In the genomic region with DNA sequence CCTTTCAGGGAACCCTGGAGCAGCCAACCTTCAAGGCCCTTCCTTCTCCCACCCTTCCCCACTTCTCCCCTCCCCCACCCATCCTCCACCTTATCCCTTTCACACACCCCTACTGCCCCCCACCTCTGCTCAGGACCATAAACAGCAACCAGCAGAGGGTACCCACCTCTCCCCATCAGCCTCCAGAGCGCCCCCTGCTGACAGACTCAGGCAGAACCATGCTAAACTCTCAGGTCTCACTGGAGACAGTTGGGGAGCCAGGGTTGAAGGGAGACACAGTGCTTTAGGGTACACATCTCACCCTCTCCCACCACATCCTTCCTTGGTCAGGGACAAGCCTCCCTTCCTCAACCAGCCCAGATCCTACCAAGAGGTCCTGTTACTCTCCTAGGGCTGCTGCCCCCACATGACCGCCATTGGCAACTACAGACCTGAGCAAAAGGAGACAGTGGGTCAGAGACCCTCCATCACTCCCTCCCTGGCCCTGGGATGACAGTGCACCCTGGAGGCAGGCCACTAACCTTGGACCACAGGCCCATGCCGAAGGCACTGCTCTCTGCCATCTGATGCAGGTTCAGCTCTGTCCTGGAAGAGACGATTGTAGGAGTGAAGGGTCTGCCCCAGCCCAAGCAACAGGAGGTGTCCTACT, we compare ENCODE assay signal across 7 mouse cellular contexts. TPM values are rescaled to one million over a fixed set of nuclear protein-coding genes. Genes with fewer than 3 reads are reported as not detected.
DNase-seq lines count a peak whose midpoint lies in the region; TF ChIP-seq lines count a peak whose summit lies in the region.

No protein-coding gene starts in this region.

- DNase-seq in layer of hippocampus, adult 2 months (ENCODE audit: low spot score in 2 of 2) = peak in 1 of 2 experiments; percentile 71
- no peak for DNase-seq in layer of hippocampus, adult 9-10 months (ENCODE audit: low spot score)
- peak; percentile 55 for DNase-seq in ZHBTc4 (ENCODE audit: low read depth, low spot score)
- no peak for DNase-seq in brain, embryonic 14.5 days (ENCODE audit: low read depth)
- peak; percentile 69 for DNase-seq in heart, postnatal 4 days
- DNase-seq in lung, postnatal 14 days = peak; percentile 69
- DNase-seq in frontal cortex, postnatal 10 days (ENCODE audit: low spot score in 2 of 2) = no peak

- no peak overlapping the region for H3K27ac ChIP-seq in layer of hippocampus, adult 2 months

- TF ChIP-seq CTCF in layer of hippocampus, adult 2 months (conservative IDR thresholded peaks at IDR 0.05) = peak; percentile 80
- TF ChIP-seq CTCF in brain, embryonic 14.5 days (IDR thresholded peaks at IDR 0.05; ENCODE audit: borderline replicate concordance, extremely low read depth, insufficient read depth, insufficient read length) = peak; percentile 72

- H3K4me3 ChIP-seq in layer of hippocampus, adult 2 months = no peak overlapping the region

- no peak for TF ChIP-seq POLR2A in brain, embryonic 14.5 days (IDR thresholded peaks at IDR 0.05; ENCODE audit: borderline replicate concordance, extremely low read depth, insufficient read depth, insufficient read length, poor library complexity, severe bottlenecking)

RNA-seq across cellular contexts. Expression of gene Myo18b, which starts 31.3 kb away (rescaled TPM):
- total RNA-seq in layer of hippocampus, adult 2 months (2021) = 1 to 10 TPM; 1.4 to 1.6 TPM
- 1.1 and 1.8 TPM in 2 replicates for polyA plus RNA-seq in brain, embryonic 14.5 days (2012; rRNA removed)
- 100 to 1,000 TPM; 194 to 208 TPM for total RNA-seq in heart, postnatal 4 days (2021)

Comparison
In these comparisons a context has a peak if more than half of its experiments do, and no peak if none do; other contexts are left out.
1. DNase-seq: peak in ZHBTc4 (single experiment), heart, postnatal 4 days (single experiment) and lung, postnatal 14 days (single experiment); none in layer of hippocampus, adult 9-10 months (single experiment), brain, embryonic 14.5 days (single experiment) and frontal cortex, postnatal 10 days (0 of 2).
2. RNA of gene Myo18b, which starts 31.3 kb away (total RNA-seq): 194 to 208 TPM in heart, postnatal 4 days; 1.4 to 1.6 TPM in layer of hippocampus, adult 2 months; every median in the first group is over 10 times any median in the second.